Mouse (Mus musculus) limb, embryonic 14.5 days (tissue): ENCODE measurements around the gene Cxcl10. TPM values are rescaled to one million over a fixed set of nuclear protein-coding genes. Genes with fewer than 3 reads are reported as not detected.
A peak's percentile ranks its signal among the peaks of the same experiment; 100 is the strongest.

Experiments used
- ATAC-seq: fragments of 200-750 bp; cut with Nextera tagmentation; 2 replicates; pipeline ENCODE4 v1.8.0; 2017; ENCODE audit warnings: low read depth, moderate number of reproducible peaks, moderate TSS enrichment; ENCODE audit not compliant: low FRiP score
- DNase-seq: peaks from one replicate; pipeline ENCODE4 v3.0.0-alpha.2; 2015; ENCODE audit warnings: low spot score
- H3K27ac ChIP-seq: fragments of 300-500 bp; sonication (generic); replicated peaks from 2 replicates; pipeline ENCODE4 v1.5.1; 2014; ENCODE audit warnings: low read depth, mild to moderate bottlenecking, low read length, moderate library complexity, mixed read lengths
- H3K27me3 ChIP-seq: fragments of 300-500 bp; sonication (generic); 2 replicates; pipeline ENCODE4 v1.6.1; 2014; ENCODE audit warnings: low read length, mixed read lengths; ENCODE audit not compliant: control insufficient read depth, insufficient read depth
- H3K36me3 ChIP-seq: fragments of 300-500 bp; sonication (generic); 2 replicates; pipeline ENCODE4 v1.6.1; 2014; ENCODE audit warnings: mild to moderate bottlenecking, low read length, moderate library complexity, mixed read lengths; ENCODE audit not compliant: control insufficient read depth, insufficient read depth
- H3K4me1 ChIP-seq: fragments of 300-500 bp; sonication (generic); 2 replicates; pipeline ENCODE4 v1.6.1; 2014; ENCODE audit warnings: antibody characterized with exemption, low read length, mixed read lengths; ENCODE audit not compliant: control insufficient read depth, insufficient read depth
- H3K4me2 ChIP-seq: fragments of 300-500 bp; sonication (generic); replicated peaks from 2 replicates; pipeline ENCODE4 v1.6.1; 2014; ENCODE audit warnings: low read depth, mild to moderate bottlenecking, low read length, moderate library complexity; ENCODE audit not compliant: severe bottlenecking
- H3K4me3 ChIP-seq: fragments of 300-500 bp; sonication (generic); replicated peaks from 2 replicates; pipeline ENCODE4 v1.5.1; 2014; ENCODE audit warnings: low read length
- H3K9ac ChIP-seq: fragments of 300-500 bp; sonication (generic); 2 replicates; pipeline ENCODE4 v1.6.1; 2014; ENCODE audit warnings: mild to moderate bottlenecking, low read depth, low read length, moderate library complexity; ENCODE audit not compliant: severe bottlenecking
- H3K9me3 ChIP-seq: fragments of 300-500 bp; sonication (generic); 2 replicates; pipeline ENCODE4 v1.6.1; 2016; ENCODE audit warnings: low read length; ENCODE audit not compliant: control insufficient read depth
- POLR2A ChIP-seq: fragments of 200-500 bp; IDR thresholded peaks from 2 replicates; pipeline ENCODE4 v1.8.0; 2012; ENCODE audit warnings: inconsistent platforms, mild to moderate bottlenecking, moderate library complexity, borderline replicate concordance; ENCODE audit not compliant: insufficient read depth, insufficient read length; ENCODE audit errors: extremely low read depth
- WGBS: fragments of 180-500 bp; shearing (Covaris S2); extraction: QIAGEN DNeasy Blood & Tissue Kit; methylation state at CpG from one replicate; pipeline ENCODE4 v1.1.7; 2014; 5-methylcytosine and 5-hydroxymethylcytosine counted together
- polyA plus RNA-seq, 2 experiments: library from polyadenylated mRNA; depleted of rRNA in 1 of 2; stranded (reverse) in 1 of 2; unstranded in 1 of 2; fragments of >200 nt; fragmentation: Nextera tagmentation in 1 of 2; extraction: Ambion mirVana in 1 of 2; gene quantifications; 2 replicates each; pipeline versions ENCODE4 v1.2.1 to v1.2.3; 2012 to 2014

Gene Cxcl10
- polyA plus RNA-seq, 2 experiments, result 0.51 to 1.4 TPM

DNA sequence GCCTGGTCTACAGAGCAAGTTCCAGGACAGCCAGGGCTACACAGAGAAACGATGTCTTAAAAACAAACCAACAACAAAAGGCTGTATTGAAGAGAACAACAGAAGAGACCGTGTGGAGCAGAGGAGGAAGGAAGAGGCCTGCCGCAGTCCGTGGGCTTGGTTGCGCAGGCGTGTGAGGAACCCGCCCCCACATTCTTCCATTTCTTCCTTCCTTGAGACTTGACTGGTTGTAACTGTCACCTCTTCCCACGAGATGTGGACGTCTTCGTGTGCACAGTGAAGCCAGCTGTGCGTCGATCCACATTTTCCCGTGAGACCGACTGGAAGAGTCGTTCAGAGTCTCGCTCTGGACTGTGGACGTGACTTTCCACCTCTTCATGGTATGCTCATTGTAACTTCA is 26.7 kb upstream of the Cxcl10 start:
- no peak for ATAC-seq
- WGBS, result 75% methylated on average over 17 of the region's 17 CpGs
- H3K27me3 ChIP-seq, result no peaks in the 10 kb centered on the region
- no peak for TF ChIP-seq POLR2A
- no peak for DNase-seq
- no peaks in the 10 kb centered on the region for H3K36me3 ChIP-seq
- no peaks in the 10 kb centered on the region for H3K9me3 ChIP-seq
- no peak overlapping the region for H3K9ac ChIP-seq
- 0 out of 2 replicates have a peak, but pooled peaks cover 3% of the 10 kb centered on the region for H3K4me1 ChIP-seq
- H3K4me3 ChIP-seq, result no peak overlapping the region
- no peak overlapping the region for H3K27ac ChIP-seq
- no peak overlapping the region for H3K4me2 ChIP-seq

DNA sequence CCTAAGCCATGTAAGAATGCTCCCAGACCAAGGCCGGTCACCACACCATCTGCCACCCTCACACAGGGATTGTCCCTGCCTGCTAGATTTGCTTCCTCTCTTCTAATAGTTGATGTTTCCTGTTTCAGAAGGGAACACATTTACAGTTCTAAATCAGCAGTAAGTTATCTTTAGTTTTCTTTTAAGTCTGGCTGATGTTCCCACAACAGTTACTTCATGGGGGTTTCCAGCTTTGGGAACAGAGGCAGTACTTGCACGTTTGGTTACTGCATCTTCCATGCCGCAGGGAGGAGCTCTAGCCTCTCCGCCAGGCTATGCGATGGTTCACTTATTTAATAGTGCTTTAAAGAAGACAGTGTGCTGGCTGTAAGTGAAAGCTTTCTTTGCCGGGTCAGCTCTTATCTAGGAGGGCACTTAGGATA is 26.0 kb upstream of the Cxcl10 start:
- no peak overlapping the region for H3K4me2 ChIP-seq
- H3K9ac ChIP-seq, result no peak overlapping the region
- no peak for DNase-seq
- H3K27ac ChIP-seq, result no peak overlapping the region
- 53% methylated on average over 6 of the region's 6 CpGs for whole genome bisulfite sequencing
- ATAC-seq, result no peak
- TF ChIP-seq POLR2A, result no peak
- H3K27me3 ChIP-seq, result no peaks in the 10 kb centered on the region
- H3K4me3 ChIP-seq, result no peak overlapping the region
- H3K36me3 ChIP-seq, result no peaks in the 10 kb centered on the region
- H3K4me1 ChIP-seq, result 0 out of 2 replicates have a peak, but pooled peaks cover 3% of the 10 kb centered on the region
- no peaks in the 10 kb centered on the region for H3K9me3 ChIP-seq

DNA sequence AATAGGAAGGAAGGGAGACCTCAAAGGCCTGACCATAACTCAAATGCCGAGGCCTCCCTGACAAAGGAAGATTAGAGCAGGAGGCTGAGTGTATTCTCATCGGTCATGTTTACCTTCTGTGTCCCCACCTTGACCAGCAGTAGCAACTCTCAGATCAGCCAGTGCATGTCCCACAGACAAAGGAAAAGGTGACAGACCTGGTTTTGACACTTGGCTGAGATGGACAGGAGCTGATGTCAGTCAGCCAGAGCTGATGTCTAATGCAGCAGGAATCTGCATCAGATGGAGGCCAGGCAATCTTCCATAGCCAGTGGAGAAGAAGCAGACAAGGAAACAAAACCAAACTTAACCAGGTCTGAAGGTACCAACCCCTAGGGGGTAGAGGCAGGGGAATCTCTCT is 23.9 kb upstream of the Cxcl10 start:
- ATAC-seq, result no peak
- 67% methylated on average over 2 of the region's 2 CpGs for WGBS
- no peak for TF ChIP-seq POLR2A

DNA sequence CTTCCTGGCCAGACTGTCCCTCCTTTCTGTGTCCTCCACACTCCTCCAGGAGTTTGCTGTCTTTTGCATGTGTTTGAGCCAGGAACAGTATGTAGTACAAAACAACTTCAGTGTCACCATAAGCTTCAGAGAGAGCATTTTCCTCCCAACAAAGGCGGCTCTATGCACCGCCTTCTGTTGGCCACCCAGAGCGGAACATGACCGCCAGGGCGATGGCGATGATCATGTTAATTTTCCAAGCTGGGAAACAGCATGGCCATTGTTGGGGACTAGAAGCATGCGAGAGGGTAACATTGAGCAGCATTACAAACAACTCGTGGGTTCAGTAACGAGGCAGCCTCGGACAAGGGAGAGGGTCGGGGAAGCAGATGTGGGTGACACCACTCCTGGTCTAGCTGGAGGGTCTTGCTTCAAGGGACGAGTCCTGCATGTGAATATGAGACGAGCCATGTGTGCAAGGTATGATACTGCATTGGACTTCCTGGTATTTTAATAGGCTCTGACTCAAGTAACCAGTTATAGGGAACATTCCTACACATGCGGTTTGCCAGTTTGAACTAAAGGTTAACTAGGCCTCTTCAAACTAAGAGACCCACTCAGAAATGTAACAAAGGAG is 22.8 kb upstream of the Cxcl10 start:
- H3K9me3 ChIP-seq, result no peaks in the 10 kb centered on the region
- no peak overlapping the region for H3K4me2 ChIP-seq
- H3K27me3 ChIP-seq, result no peaks in the 10 kb centered on the region
- 62% methylated on average over 14 of the region's 14 CpGs for WGBS
- no peak for TF ChIP-seq POLR2A
- H3K36me3 ChIP-seq, result no peaks in the 10 kb centered on the region
- no peak overlapping the region for H3K9ac ChIP-seq
- ATAC-seq, result no peak; the same call in 1 of the 2 replicates
- H3K4me1 ChIP-seq, result 0 out of 2 replicates have a peak, but pooled peaks cover 3% of the 10 kb centered on the region
- 0 out of 2 replicates have a peak overlapping the region, but pooled peaks have one; percentile 28 for H3K27ac ChIP-seq
- peak; percentile 14 for DNase-seq
- no peak overlapping the region for H3K4me3 ChIP-seq

More for the DNA sequence above, 23.9 kb upstream of the Cxcl10 start:
- no peak overlapping the region for H3K4me2 ChIP-seq
- no peaks in the 10 kb centered on the region for H3K27me3 ChIP-seq
- no peaks in the 10 kb centered on the region for H3K36me3 ChIP-seq
- no peak overlapping the region for H3K27ac ChIP-seq
- H3K9me3 ChIP-seq, result no peaks in the 10 kb centered on the region
- DNase-seq, result no peak
- H3K9ac ChIP-seq, result no peak overlapping the region
- no peak overlapping the region for H3K4me3 ChIP-seq
- H3K4me1 ChIP-seq, result 0 out of 2 replicates have a peak, but pooled peaks cover 3% of the 10 kb centered on the region

DNA sequence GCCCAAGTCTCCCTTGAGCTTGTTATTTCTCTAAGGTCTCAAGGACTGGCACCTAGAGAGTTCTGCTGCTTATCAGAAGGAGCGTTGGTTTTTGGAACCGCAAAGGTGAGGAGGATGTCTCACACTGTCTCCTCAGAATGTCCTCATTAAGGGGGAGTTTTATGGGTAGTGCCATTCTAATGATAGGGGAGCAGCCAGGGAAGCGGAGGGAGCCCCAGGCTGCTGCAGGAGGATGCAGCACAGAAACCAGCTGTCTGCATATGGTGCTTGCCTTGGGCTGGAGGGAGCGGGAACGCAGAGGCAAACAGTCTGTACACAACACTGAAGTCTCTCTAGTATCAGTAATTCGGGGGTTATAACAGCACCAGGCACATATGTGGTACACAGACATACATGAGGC is 22.2 kb upstream of the Cxcl10 start:
- 71% methylated on average over 6 of the region's 6 CpGs for WGBS
- H3K36me3 ChIP-seq, result no peaks in the 10 kb centered on the region
- DNase-seq (no peak), ATAC-seq (no peak)
- 0 out of 2 replicates have a peak overlapping the region, but pooled peaks have one; percentile 14 for H3K27ac ChIP-seq
- H3K4me1 ChIP-seq, result 0 out of 2 replicates have a peak, but pooled peaks cover 3% of the 10 kb centered on the region
- H3K9me3 ChIP-seq, result no peaks in the 10 kb centered on the region
- TF ChIP-seq POLR2A, result no peak
- H3K9ac ChIP-seq, result no peak overlapping the region
- H3K4me2 ChIP-seq, result no peak overlapping the region
- no peak overlapping the region for H3K4me3 ChIP-seq
- H3K27me3 ChIP-seq, result no peaks in the 10 kb centered on the region
